Mouse (Mus musculus) urinary bladder, adult 18-20 months (tissue): ENCODE data around the gene Hoxc9.

ENCODE experiments used
- DNase-seq, 2 experiments: peaks; one replicate each; pipeline ENCODE4 v3.0.0; 2022; ENCODE audit warnings: low spot score in 2 of 2, mixed read lengths in 2 of 2

The Hoxc9 gene

DNA sequence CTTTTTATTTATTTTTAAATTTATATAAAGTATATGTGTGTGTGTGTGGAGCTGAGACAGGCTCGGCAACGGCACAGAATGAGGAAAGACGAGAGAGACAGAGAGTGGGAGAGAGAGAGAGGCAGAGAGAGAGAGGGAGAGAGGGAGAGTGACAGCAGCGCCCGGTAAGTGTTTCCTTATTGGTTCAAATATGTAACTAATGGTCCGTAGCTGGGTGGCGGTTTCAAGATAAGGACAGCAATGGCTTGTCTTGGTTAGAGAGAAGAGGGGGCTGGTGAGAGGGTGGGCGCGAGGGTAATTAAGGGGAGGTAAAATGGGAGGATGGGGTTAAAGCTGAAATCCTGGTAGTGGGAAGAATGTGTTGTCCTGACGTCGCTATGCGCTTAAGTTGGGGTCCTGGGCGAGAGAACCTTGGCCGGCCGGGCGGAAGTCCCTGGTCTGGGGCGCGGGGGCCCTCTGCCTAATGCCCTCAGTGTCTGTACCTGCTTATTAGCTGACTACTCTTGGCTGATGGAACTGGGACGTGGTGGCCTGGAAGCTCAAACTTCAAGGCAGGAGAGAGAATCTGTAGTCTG, 22.5 kb downstream of the Hoxc9 start:
- DNase-seq, result no peak

- peak in 1 of 2 experiments; percentile 74 for DNase-seq
Observed at GRCm38 (mm10) chr15:102999183-102999831, 23.1 kb downstream of the Hoxc9 start.

GRCm38 (mm10) chr15:102999955-103000354, 23.7 kb downstream of the Hoxc9 start:
- DNase-seq, result no peak

DNA sequence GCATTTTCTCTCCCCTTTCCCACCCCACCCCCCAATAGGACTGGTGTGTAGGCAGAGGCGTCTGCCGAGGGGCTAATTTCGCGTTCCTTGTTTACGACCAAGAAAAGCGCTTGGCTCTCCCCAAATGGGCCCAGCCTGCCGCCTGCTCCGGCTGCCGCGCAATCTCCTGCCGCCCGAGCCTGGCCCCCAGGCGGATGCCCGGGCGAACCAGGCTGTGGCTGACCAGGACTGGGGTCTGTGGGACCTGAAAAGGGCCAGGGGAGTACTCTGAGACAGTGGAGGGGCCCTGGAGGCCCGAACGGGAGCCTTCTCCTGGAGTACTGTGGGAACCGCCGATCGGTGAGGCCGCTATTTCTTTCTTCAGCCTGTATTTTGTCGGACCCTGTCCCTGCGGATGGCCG, 24.3 kb downstream of the Hoxc9 start:
- no peak for DNase-seq

GRCm38 (mm10) chr15:103001370-103001769, 25.1 kb downstream of the Hoxc9 start:
- no peak for DNase-seq

DNA sequence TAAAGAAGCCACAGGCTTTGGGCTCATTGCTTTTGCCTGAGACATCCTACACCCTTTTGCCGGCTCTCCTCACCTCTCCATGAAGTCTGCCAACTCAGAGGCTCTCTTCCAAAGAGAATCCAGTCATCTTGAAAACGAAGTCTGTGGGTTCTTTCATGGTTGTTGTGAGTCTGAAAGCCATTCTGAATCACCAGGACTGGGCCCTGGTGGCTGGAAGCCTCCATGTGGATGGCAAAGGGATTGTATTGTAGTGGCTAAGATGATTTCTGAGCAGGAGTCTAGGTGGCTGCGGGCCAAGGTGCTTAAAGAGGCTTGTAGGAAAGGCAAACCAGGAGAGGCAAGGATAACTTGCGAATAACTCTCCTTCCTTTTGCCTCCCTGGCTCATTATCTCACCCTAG, 25.9 kb downstream of the Hoxc9 start:
- no peak for DNase-seq

DNA sequence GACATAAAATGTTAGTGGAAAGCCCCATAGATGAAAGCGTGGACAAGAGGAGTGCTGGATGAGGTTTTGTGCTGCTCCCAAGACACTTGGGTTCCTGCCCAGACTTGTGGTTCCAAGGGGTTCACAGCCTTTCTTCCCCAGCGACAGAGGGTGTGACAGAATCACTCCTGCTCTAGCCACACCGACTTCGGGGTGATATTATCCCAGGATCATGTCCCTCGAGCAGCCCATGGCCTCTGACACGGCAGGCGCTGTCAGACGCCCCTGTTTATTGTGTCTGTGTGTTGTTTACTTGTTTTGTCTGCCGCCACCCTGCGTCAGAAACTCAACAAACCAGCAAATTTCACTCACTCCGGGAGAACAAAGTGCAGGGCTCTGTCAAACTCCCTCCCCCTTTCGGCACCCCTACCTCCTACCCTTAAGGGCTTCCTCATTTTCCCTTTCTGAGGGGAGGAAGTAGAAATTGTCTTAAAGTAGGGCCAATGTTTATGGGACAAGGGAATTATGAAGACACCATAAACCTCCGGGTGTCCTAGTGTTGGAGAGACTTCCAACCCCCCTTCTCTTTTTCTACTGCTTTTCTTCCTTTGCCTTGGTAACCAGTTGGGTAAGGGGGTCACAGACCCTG, 26.7 kb downstream of the Hoxc9 start:
- no peak for DNase-seq

- no peak for DNase-seq
Observed at GRCm38 (mm10) chr15:103005308-103005707, 29.1 kb downstream of the Hoxc9 start.

DNA sequence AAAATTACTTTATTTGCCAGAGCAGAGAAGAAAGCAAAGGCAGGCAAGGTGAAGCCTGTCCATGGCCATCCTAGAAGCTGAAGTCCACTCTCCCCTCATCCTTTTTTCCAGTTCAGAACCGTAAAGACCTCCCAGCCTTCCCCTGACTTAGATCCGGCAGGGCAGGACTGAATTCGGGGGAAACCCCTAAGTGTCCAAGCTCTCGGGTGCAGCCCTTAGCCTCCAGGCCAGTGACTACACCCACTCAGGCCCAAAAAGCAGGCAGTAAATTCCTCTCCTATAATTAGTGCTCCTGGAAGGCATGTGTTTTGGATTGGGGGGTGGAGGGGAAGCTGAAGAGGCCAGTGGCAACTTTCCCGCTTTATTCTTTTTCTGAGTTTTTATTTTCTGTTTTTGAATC, 29.6 kb downstream of the Hoxc9 start:
- no peak for DNase-seq

DNA sequence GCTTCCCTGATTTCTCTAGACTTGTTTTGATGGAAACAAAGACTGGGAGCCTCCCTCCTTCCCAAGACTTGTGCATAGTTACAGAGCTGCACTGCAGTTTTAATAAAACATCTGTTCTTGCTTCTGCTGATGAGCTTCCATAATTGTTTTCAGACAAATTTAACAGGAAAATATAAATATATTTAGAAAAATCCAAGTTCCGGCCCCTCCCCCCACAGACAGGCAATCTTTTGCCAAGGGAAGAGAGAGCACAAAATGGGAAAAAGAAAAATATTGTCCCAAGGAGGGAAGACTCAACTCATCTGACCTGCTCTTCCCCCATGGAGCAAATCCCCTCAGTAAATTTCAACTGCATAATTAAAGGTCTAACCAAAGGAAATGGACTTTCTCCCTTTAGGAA, 30.1 kb downstream of the Hoxc9 start:
- DNase-seq, result no peak

DNA sequence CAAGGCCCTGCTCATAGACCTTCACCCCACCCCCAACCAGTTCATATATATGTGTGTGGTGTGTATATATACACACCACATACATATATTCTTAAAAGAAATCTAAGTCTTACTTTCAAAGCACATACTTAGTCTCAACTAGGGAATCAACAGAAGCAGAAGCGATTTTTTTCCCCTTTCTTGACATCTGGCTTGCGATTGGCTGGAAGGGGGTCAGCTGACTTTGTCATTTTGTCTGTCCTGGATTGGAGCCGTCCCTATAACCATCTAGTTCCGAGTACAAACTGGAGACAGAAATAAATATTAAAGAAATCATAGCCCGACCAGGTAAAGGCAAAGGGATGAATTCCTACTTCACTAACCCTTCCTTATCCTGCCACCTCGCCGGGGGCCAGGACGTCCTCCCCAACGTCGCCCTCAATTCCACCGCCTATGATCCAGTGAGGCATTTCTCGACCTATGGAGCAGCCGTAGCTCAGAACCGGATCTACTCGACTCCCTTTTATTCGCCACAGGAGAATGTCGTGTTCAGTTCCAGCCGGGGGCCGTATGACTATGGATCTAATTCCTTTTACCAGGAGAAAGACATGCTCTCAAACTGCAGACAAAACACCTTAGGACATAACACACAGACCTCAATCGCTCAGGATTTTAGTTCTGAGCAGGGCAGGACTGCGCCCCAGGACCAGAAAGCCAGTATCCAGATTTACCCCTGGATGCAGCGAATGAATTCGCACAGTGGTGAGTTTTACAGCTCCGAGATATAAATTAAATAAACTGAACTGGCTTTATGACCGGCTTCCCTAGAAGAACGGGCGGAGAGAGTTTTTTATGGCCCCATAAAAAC, 33.2 kb downstream of the Hoxc9 start:
- no peak for DNase-seq

- DNase-seq, result no peak
Observed at GRCm38 (mm10) chr15:103010112-103010846, 34.0 kb downstream of the Hoxc9 start.

DNA sequence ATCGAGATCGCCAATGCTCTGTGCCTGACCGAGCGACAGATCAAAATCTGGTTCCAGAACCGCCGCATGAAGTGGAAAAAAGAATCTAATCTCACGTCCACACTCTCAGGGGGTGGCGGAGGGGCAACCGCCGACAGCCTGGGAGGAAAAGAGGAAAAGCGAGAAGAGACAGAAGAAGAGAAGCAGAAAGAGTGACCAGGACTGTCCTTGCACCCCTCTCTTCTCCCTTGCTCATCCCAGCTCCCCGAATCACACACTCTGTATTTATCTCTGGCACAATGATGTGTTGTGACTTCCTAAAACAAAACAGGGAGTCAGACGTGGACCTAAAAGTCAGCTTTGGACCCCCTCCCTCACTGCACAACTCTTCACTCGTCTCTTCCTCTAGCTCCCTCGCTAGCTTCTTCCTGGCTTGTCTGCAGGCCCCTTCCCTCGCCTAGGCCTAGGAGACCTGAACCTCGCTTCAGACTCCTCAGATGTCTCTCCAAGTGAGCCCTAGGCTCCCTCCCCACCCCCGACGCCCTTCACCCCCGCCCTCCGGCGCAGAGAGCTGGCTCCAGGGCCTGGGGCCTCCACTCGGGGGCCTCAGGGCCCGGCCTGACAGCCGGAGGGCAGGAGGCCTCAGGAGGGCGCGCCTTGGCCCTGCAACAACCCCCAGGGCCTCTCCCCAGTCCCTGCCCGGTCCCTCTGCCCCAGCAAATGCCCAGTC, 34.8 kb downstream of the Hoxc9 start:
- DNase-seq, result no peak

DNA sequence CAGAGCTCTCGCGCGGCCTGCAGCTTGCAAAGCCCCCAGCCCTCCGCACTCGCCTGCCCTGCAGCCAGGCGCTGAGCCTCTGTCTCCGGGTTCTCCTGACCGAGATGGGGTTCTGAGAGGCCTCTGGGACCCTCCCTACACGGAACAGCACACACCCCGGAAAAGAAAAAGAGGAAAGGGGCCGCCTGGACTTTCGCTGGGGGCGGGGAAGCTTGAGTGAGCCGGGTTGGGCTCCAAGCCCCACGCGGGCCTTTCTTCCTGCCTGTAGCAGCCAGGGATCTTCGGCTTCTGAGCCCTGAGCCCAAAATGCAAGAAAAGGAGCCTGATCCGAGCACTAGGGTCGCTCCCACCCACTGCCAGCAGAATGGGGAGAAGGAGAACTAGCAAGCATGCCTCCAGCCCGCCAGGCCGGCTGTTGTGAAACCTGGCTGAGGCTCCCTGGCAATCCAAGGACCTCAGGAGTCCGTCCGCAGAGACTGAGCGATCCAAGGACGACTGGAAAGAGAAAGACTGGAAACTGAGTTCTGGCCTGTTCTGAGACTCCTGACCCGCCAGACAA, 35.8 kb downstream of the Hoxc9 start:
- DNase-seq, result no peak

- DNase-seq, result no peak
Observed at GRCm38 (mm10) chr15:103013238-103013984, 37.2 kb downstream of the Hoxc9 start.

DNA sequence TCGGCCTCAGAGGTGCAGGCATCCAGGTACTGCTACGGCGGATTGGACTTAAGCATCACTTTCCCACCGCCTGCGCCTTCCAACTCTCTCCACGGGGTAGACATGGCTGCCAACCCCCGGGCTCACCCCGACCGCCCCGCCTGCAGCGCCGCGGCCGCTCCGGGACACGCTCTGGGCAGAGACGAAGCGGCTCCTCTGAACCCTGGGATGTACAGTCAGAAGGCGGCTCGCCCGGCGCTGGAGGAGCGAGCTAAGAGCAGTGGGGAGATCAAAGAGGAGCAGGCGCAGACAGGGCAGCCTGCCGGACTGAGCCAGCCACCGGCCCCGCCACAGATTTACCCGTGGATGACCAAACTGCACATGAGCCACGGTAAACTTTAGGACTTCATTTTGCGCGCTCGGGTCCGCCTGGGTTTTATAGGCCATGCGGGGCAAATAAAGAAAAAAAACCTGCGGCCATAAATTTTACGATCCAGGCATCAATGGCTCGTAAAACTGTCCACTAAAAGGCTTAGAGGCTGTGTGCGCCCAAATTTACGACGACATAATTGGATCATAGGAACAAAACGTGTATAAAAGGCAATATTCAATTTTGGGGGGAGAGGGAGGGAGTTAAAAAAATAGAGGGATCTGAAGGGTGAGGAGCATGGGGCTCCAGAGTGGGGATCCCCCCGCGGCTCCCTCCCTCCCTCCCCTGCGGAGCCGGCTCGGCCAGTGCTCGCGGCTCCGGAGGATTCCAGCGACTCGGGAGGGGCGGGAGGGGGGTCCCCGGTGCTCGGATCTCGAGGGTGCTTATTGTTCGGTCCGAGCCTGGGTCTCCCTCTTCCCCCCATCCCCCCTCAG, 38.1 kb downstream of the Hoxc9 start:
- DNase-seq, result no peak

DNA sequence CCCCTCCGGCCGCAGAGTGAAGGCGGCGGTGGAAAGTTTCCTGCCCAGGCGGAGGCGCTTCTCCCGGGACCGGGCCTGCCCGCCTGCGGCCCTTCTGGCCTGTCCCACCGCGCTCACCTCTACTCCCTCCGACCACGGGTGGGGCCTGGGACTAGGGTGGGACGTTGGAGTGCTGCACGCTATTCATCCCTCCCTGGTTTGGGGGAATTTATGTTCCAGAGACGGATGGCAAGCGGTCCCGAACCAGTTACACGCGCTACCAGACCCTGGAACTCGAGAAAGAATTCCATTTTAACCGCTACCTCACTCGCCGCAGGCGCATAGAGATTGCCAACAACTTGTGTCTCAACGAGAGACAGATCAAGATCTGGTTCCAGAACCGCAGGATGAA, 38.8 kb downstream of the Hoxc9 start:
- DNase-seq, result no peak

DNA sequence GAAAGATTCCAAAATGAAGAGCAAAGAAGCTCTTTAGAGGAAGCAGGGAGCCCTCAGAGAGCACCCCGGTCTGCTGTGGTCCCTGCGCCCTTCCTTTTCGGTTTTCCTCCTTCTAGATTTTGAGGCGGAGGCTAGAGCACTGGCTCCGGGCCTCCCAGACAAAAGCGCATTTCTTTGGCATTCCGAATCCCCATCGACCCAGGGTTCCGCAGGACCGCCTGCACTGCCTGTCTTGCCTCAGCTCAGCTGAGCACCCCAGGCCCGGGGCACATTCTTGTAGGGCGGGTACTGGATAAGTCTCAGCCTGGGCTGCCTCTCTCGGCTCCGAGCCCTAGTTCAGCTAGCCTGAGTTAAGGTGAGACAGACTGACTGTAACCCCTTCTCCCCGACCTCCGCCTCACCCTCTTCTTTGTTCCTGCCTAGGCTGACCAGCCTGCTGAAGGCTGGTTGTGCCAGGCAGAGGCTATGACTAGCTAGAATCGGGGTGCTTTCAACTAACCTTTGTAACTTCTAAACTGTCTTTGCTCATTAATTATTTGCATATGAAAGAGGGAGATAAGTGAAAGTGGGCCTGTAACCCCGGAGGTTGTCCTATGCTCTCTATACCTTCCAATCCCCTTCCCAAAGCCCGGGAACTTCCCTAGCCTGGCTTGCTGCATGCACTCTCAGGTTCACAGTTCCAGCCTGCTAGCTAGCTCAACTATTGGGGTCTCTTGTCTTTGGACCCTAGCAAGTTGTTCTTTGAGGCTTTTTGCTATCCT, 39.3 kb downstream of the Hoxc9 start:
- DNase-seq, result no peak
